In the genomic region with DNA sequence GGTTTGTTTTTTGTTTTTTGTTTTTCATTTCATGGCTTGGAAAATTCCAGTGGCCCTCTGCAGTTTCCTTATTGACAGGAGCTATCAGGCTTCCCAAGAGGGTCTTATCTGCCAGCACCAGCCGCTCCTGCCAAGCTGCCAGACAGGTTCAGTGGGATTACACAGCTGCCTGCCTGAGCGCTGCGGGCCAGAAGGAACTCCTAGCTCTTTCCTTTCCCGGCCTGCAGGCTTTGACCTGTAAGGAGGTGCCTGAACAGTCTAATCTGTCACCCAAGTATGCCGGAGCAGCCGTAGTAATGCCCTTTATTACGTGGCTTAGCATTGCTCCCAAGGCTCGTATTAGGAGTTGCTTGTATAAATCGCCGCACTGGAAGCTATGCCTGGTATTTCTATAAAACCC, we compare ENCODE assay signal across 8 mouse cellular contexts. TPM values are rescaled to one million over a fixed set of nuclear protein-coding genes. Genes with fewer than 3 reads are reported as not detected.
DNase-seq lines count a peak whose midpoint lies in the region; ATAC-seq lines count a peak whose summit lies in the region.

No protein-coding gene starts in this region.

- H3K27ac ChIP-seq in hindbrain, embryonic 13.5 days, result peak overlapping the region; percentile 23; the same call in 1 of the 2 replicates
- no peak overlapping the region for H3K27ac ChIP-seq in midbrain, embryonic 16.5 days (ENCODE audit: low read length)

- no peak overlapping the region for H3K9ac ChIP-seq in hindbrain, embryonic 13.5 days
- H3K9ac ChIP-seq in midbrain, embryonic 16.5 days (ENCODE audit: low read depth, low read length), result no peak overlapping the region

- H3K4me3 ChIP-seq in hindbrain, embryonic 13.5 days, result no peak overlapping the region
- H3K4me3 ChIP-seq in midbrain, embryonic 16.5 days (ENCODE audit: low read depth, low read length), result no peak overlapping the region

- no peaks in the 10 kb centered on the region for H3K9me3 ChIP-seq in hindbrain, embryonic 13.5 days
- no peaks in the 10 kb centered on the region for H3K9me3 ChIP-seq in midbrain, embryonic 16.5 days (replicated peaks; ENCODE audit: control insufficient read depth, low read length, poor library complexity, severe bottlenecking)

- peak; percentile 30 for DNase-seq in ES-CJ7 (ENCODE audit: low read depth, low spot score)
- DNase-seq in liver, result peak; percentile 61
- DNase-seq in gastrocnemius, postnatal 25 days, result no peak
- DNase-seq in right cerebral cortex, adult 2 months (ENCODE audit: low spot score in 2 of 2), result no peak
- DNase-seq in natural killer cell, adult 2 months (ENCODE audit: low spot score in 2 of 2), result no peak

- ATAC-seq in erythroblast, adult 5-6 weeks (replicated peaks; ENCODE audit: low FRiP score, poor library complexity, severe bottlenecking), result peak; percentile 57; the same call in 1 of the 2 replicates
- peak; percentile 50; the same call in 1 of the 2 replicates for ATAC-seq in hindbrain, embryonic 13.5 days (ENCODE audit: low FRiP score)
- ATAC-seq in midbrain, embryonic 16.5 days, result peak; percentile 87

- H3K36me3 ChIP-seq in hindbrain, embryonic 13.5 days, result no peaks in the 10 kb centered on the region
- no peaks in the 10 kb centered on the region for H3K36me3 ChIP-seq in midbrain, embryonic 16.5 days (ENCODE audit: control insufficient read depth, insufficient read depth, low read length)

- peaks cover 19% of the 10 kb centered on the region for H3K4me1 ChIP-seq in hindbrain, embryonic 13.5 days (replicated peaks)
- peaks cover 8% of the 10 kb centered on the region; the same call in 1 of the 2 replicates for H3K4me1 ChIP-seq in midbrain, embryonic 16.5 days (ENCODE audit: control insufficient read depth, insufficient read depth, low read length)

- H3K27me3 ChIP-seq in hindbrain, embryonic 13.5 days, result peaks cover 37% of the 10 kb centered on the region
- H3K27me3 ChIP-seq in midbrain, embryonic 16.5 days (ENCODE audit: control insufficient read depth, insufficient read depth, low read depth, low read length), result peaks cover 9% of the 10 kb centered on the region; the same call in 1 of the 2 replicates

- 19% methylated on average over 10 of the region's 10 CpGs for WGBS in hindbrain, embryonic 13.5 days
- 9% methylated on average over 10 of the region's 10 CpGs for WGBS in midbrain, embryonic 16.5 days

- H3K4me2 ChIP-seq in hindbrain, embryonic 13.5 days, result peak overlapping the region; percentile 33; the same call in 1 of the 2 replicates
- H3K4me2 ChIP-seq in midbrain, embryonic 16.5 days (ENCODE audit: low read length), result peak overlapping the region; percentile 23; the same call in 1 of the 2 replicates

RNA-seq across cellular contexts. Expression of a gene that starts 23.2 kb away (rescaled TPM):
- total RNA-seq in erythroblast, adult 5-6 weeks (2015; ENCODE audit: low replicate concordance), result 0.63 and 1.3 TPM in 2 replicates
- total RNA-seq in erythroblast, adult 5-6 weeks (2017; ENCODE audit: low replicate concordance), result 0.60 and 1.3 TPM in 2 replicates
- polyA plus RNA-seq in hindbrain, embryonic 13.5 days (2015; fragmentation: Nextera tagmentation; extraction: Ambion mirVana), result 0.31 and 0.36 TPM in 2 replicates
- polyA plus RNA-seq in midbrain, embryonic 16.5 days (2015; fragmentation: Nextera tagmentation; extraction: Ambion mirVana), result 0.55 and 0.68 TPM in 2 replicates
- total RNA-seq in gastrocnemius, postnatal 25 days (2021), result 1 to 10 TPM in 1 of 2 experiments, under 1 TPM in 1; 0.92 to 1.2 TPM

RNA-seq across cellular contexts. Expression of a gene that starts 26.7 kb away (rescaled TPM):
- total RNA-seq in erythroblast, adult 5-6 weeks (2015; ENCODE audit: low replicate concordance), result 20.1 and 46.9 TPM in 2 replicates
- total RNA-seq in erythroblast, adult 5-6 weeks (2017; ENCODE audit: low replicate concordance), result 11.8 and 14.6 TPM in 2 replicates
- polyA plus RNA-seq in hindbrain, embryonic 13.5 days (2015; fragmentation: Nextera tagmentation; extraction: Ambion mirVana), result 73.2 and 74.1 TPM in 2 replicates
- 88.2 and 96.1 TPM in 2 replicates for polyA plus RNA-seq in midbrain, embryonic 16.5 days (2015; fragmentation: Nextera tagmentation; extraction: Ambion mirVana)
- total RNA-seq in gastrocnemius, postnatal 25 days (2021), result 10 to 100 TPM; 14.3 to 17.9 TPM

RNA-seq across cellular contexts. Expression of a gene that starts 41.9 kb away (rescaled TPM):
- 7.7 and 13.4 TPM in 2 replicates for total RNA-seq in erythroblast, adult 5-6 weeks (2015; ENCODE audit: low replicate concordance)
- 18.0 and 19.2 TPM in 2 replicates for total RNA-seq in erythroblast, adult 5-6 weeks (2017; ENCODE audit: low replicate concordance)
- polyA plus RNA-seq in hindbrain, embryonic 13.5 days (2015; fragmentation: Nextera tagmentation; extraction: Ambion mirVana), result 38.4 and 40.9 TPM in 2 replicates
- 30.2 and 32.6 TPM in 2 replicates for polyA plus RNA-seq in midbrain, embryonic 16.5 days (2015; fragmentation: Nextera tagmentation; extraction: Ambion mirVana)
- total RNA-seq in gastrocnemius, postnatal 25 days (2021), result 1 to 10 TPM; 9.1 to 9.2 TPM

Comparison
In these comparisons a context has a peak if more than half of its experiments do, and no peak if none do; other contexts are left out.
1. DNase-seq: peak in ES-CJ7 (single experiment) and liver (single experiment); none in gastrocnemius, postnatal 25 days (single experiment), right cerebral cortex, adult 2 months (0 of 2) and natural killer cell, adult 2 months (0 of 2).
2. Peak in every context shown above with its lines, with median percentiles within 50 percentile points of each other: ATAC-seq.